Mouse (Mus musculus): ENCODE results near the gene Gm11127. TPM values are rescaled to one million over a fixed set of nuclear protein-coding genes. Genes with fewer than 3 reads are reported as not detected.

Gene Gm11127
- polyA plus RNA-seq, 1 experiment from 2014 or later = not detected

- 87% methylated on average over 4 of the region's 4 CpGs for WGBS
- Histone ChIP-seq H3K9me3 (ENCODE audit: control insufficient read depth, low read length) (peaks cover 4% of the 10 kb centered on the region; the same call in 1 of the 2 replicates), H3K27ac (ENCODE audit: low read depth, low read length) (no peak overlapping the region), H3K4me2 (no peak overlapping the region), H3K4me3 (ENCODE audit: low read depth, low read length) (no peak overlapping the region), H3K9ac (ENCODE audit: low read depth, low read length) (no peak overlapping the region), H3K27me3 (replicated peaks; ENCODE audit: control insufficient read depth, insufficient read depth, low read length) (no peaks in the 10 kb centered on the region), H3K4me1 (replicated peaks; ENCODE audit: control insufficient read depth, insufficient read depth, low read length) (peaks cover 20% of the 10 kb centered on the region), H3K36me3 (ENCODE audit: control insufficient read depth, insufficient read depth, low read length) (no peaks in the 10 kb centered on the region)
- DNase-seq (ENCODE audit: low spot score) (no peak), ATAC-seq (replicated peaks; ENCODE audit: low FRiP score) (no peak)
Measured at GRCm38 (mm10) chr17:36027663-36028062, 30.5 kb downstream of the Gm11127 start.

- H3K9ac ChIP-seq (ENCODE audit: low read depth, low read length) = no peak overlapping the region
- WGBS = 57% methylated on average over 4 of the region's 4 CpGs
- peaks cover 16% of the 10 kb centered on the region for H3K4me1 ChIP-seq (replicated peaks; ENCODE audit: control insufficient read depth, insufficient read depth, low read length)
- no peak overlapping the region for H3K27ac ChIP-seq (ENCODE audit: low read depth, low read length)
- no peak for DNase-seq (ENCODE audit: low spot score)
- ATAC-seq (replicated peaks; ENCODE audit: low FRiP score) = no peak
- H3K4me2 ChIP-seq = no peak overlapping the region
- peaks cover 7% of the 10 kb centered on the region; the same call in 1 of the 2 replicates for H3K9me3 ChIP-seq (ENCODE audit: control insufficient read depth, low read length)
- no peaks in the 10 kb centered on the region for H3K36me3 ChIP-seq (ENCODE audit: control insufficient read depth, insufficient read depth, low read length)
- H3K4me3 ChIP-seq (ENCODE audit: low read depth, low read length) = no peak overlapping the region
- no peaks in the 10 kb centered on the region for H3K27me3 ChIP-seq (replicated peaks; ENCODE audit: control insufficient read depth, insufficient read depth, low read length)
Measured at GRCm38 (mm10) chr17:36025901-36026300, 32.3 kb downstream of the Gm11127 start.

DNA sequence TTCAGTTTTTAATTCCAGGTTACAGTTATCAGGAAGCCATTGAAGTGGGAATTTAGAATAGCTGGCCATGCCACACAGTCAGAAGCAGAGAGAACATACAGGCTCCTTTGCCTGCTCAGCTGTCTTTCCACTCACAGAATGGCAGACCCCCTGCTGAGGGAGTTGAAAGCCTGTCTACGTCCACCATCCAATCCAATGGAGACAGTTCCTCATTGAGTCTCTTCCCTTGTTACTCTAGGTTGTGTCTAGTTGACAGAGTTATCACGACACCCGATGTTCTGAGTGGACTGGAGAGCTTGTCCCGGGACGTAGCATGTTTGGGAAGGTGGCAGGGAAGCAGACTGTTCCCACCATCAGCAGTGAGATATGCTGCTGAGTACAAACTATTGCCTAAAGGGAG lies 33.0 kb downstream of the Gm11127 start:
- Histone ChIP-seq H3K4me3 (ENCODE audit: low read depth, low read length) (no peak overlapping the region), H3K4me1 (replicated peaks; ENCODE audit: control insufficient read depth, insufficient read depth, low read length) (peaks cover 20% of the 10 kb centered on the region), H3K4me2 (no peak overlapping the region), H3K27ac (ENCODE audit: low read depth, low read length) (no peak overlapping the region), H3K27me3 (replicated peaks; ENCODE audit: control insufficient read depth, insufficient read depth, low read length) (no peaks in the 10 kb centered on the region), H3K9ac (ENCODE audit: low read depth, low read length) (no peak overlapping the region), H3K9me3 (ENCODE audit: control insufficient read depth, low read length) (peaks cover 9% of the 10 kb centered on the region), H3K36me3 (ENCODE audit: control insufficient read depth, insufficient read depth, low read length) (no peaks in the 10 kb centered on the region; the same call in 1 of the 2 replicates)
- WGBS = 73% methylated on average over 5 of the region's 5 CpGs
- ATAC-seq (replicated peaks; ENCODE audit: low FRiP score) (no peak), DNase-seq (ENCODE audit: low spot score) (no peak)

GRCm38 (mm10) chr17:36023710-36024654 lies 34.2 kb downstream of the Gm11127 start:
- Histone ChIP-seq H3K9ac (ENCODE audit: low read depth, low read length) (no peak overlapping the region), H3K27me3 (replicated peaks; ENCODE audit: control insufficient read depth, insufficient read depth, low read length) (no peaks in the 10 kb centered on the region), H3K36me3 (ENCODE audit: control insufficient read depth, insufficient read depth, low read length) (no peaks in the 10 kb centered on the region; the same call in 1 of the 2 replicates), H3K9me3 (ENCODE audit: control insufficient read depth, low read length) (peaks cover 9% of the 10 kb centered on the region), H3K27ac (ENCODE audit: low read depth, low read length) (0 out of 2 replicates have a peak overlapping the region, but pooled peaks have one; percentile 42), H3K4me1 (replicated peaks; ENCODE audit: control insufficient read depth, insufficient read depth, low read length) (peaks cover 20% of the 10 kb centered on the region), H3K4me3 (ENCODE audit: low read depth, low read length) (no peak overlapping the region), H3K4me2 (peak overlapping the region; percentile 26)
- ATAC-seq (replicated peaks; ENCODE audit: low FRiP score) = 0 out of 2 replicates have a peak, but pooled peaks have one; percentile 42
- DNase-seq (ENCODE audit: low spot score) = no peak
- 60% methylated on average over 9 of the region's 9 CpGs for WGBS

GRCm38 (mm10) chr17:36022922-36023321 lies 35.2 kb downstream of the Gm11127 start:
- H3K9ac ChIP-seq (ENCODE audit: low read depth, low read length) = no peak overlapping the region
- no peak for ATAC-seq (replicated peaks; ENCODE audit: low FRiP score)
- H3K4me3 ChIP-seq (ENCODE audit: low read depth, low read length) = no peak overlapping the region
- no peak overlapping the region for H3K27ac ChIP-seq (ENCODE audit: low read depth, low read length)
- 89% methylated on average over 6 of the region's 6 CpGs for WGBS
- H3K4me1 ChIP-seq (replicated peaks; ENCODE audit: control insufficient read depth, insufficient read depth, low read length) = peaks cover 20% of the 10 kb centered on the region
- no peak overlapping the region for H3K4me2 ChIP-seq
- no peaks in the 10 kb centered on the region for H3K27me3 ChIP-seq (replicated peaks; ENCODE audit: control insufficient read depth, insufficient read depth, low read length)
- H3K36me3 ChIP-seq (ENCODE audit: control insufficient read depth, insufficient read depth, low read length) = no peaks in the 10 kb centered on the region; the same call in 1 of the 2 replicates
- no peak for DNase-seq (ENCODE audit: low spot score)
- peaks cover 9% of the 10 kb centered on the region for H3K9me3 ChIP-seq (ENCODE audit: control insufficient read depth, low read length)

GRCm38 (mm10) chr17:36022098-36022497 lies 36.1 kb downstream of the Gm11127 start:
- Histone ChIP-seq H3K4me3 (ENCODE audit: low read depth, low read length) (no peak overlapping the region), H3K27ac (ENCODE audit: low read depth, low read length) (no peak overlapping the region), H3K9me3 (ENCODE audit: control insufficient read depth, low read length) (peaks cover 9% of the 10 kb centered on the region), H3K27me3 (replicated peaks; ENCODE audit: control insufficient read depth, insufficient read depth, low read length) (no peaks in the 10 kb centered on the region), H3K4me2 (no peak overlapping the region), H3K9ac (ENCODE audit: low read depth, low read length) (no peak overlapping the region), H3K36me3 (ENCODE audit: control insufficient read depth, insufficient read depth, low read length) (no peaks in the 10 kb centered on the region; the same call in 1 of the 2 replicates), H3K4me1 (replicated peaks; ENCODE audit: control insufficient read depth, insufficient read depth, low read length) (peaks cover 20% of the 10 kb centered on the region)
- 94% methylated on average over 9 of the region's 9 CpGs for WGBS
- DNase-seq (ENCODE audit: low spot score) (no peak), ATAC-seq (replicated peaks; ENCODE audit: low FRiP score) (no peak)

GRCm38 (mm10) chr17:36021309-36021708 lies 36.9 kb downstream of the Gm11127 start:
- peaks cover 6% of the 10 kb centered on the region for H3K9me3 ChIP-seq (ENCODE audit: control insufficient read depth, low read length)
- no peaks in the 10 kb centered on the region for H3K27me3 ChIP-seq (replicated peaks; ENCODE audit: control insufficient read depth, insufficient read depth, low read length)
- 86% methylated on average over 1 of the region's 1 CpGs for WGBS
- peak overlapping the region; percentile 84; the same call in 1 of the 2 replicates for H3K27ac ChIP-seq (ENCODE audit: low read depth, low read length)
- H3K4me3 ChIP-seq (ENCODE audit: low read depth, low read length) = peak overlapping the region; percentile 6; the same call in 1 of the 2 replicates
- peak; percentile 19; the same call in 1 of the 2 replicates for ATAC-seq (replicated peaks; ENCODE audit: low FRiP score)
- peak overlapping the region; percentile 64 for H3K4me2 ChIP-seq
- H3K36me3 ChIP-seq (ENCODE audit: control insufficient read depth, insufficient read depth, low read length) = peaks cover 2% of the 10 kb centered on the region; the same call in 1 of the 2 replicates
- no peak overlapping the region for H3K9ac ChIP-seq (ENCODE audit: low read depth, low read length)
- peaks cover 20% of the 10 kb centered on the region for H3K4me1 ChIP-seq (replicated peaks; ENCODE audit: control insufficient read depth, insufficient read depth, low read length)
- DNase-seq (ENCODE audit: low spot score) = no peak

GRCm38 (mm10) chr17:36020191-36021073 lies 37.7 kb downstream of the Gm11127 start, which contains the start of gene H2-T24:
H2-T24 (minus strand) TSS chr17:36020560.
- ATAC-seq (replicated peaks; ENCODE audit: low FRiP score) = peak; percentile 79
- no peaks in the 10 kb centered on the region for H3K27me3 ChIP-seq (replicated peaks; ENCODE audit: control insufficient read depth, insufficient read depth, low read length)
- H3K4me2 ChIP-seq = peak within 1 kb of the TSS; percentile 64
- peaks cover 5% of the 10 kb centered on the region; the same call in 1 of the 2 replicates for H3K9me3 ChIP-seq (ENCODE audit: control insufficient read depth, low read length)
- H3K36me3 ChIP-seq (ENCODE audit: control insufficient read depth, insufficient read depth, low read length) = peaks cover 2% of the 10 kb centered on the region; the same call in 1 of the 2 replicates
- peak within 1 kb of the TSS; percentile 37 for H3K9ac ChIP-seq (ENCODE audit: low read depth, low read length)
- peaks cover 18% of the 10 kb centered on the region for H3K4me1 ChIP-seq (replicated peaks; ENCODE audit: control insufficient read depth, insufficient read depth, low read length)
- peak; percentile 69 for DNase-seq (ENCODE audit: low spot score)
- peak within 1 kb of the TSS; percentile 84 for H3K27ac ChIP-seq (ENCODE audit: low read depth, low read length)
- peak within 1 kb of the TSS; percentile 36 for H3K4me3 ChIP-seq (ENCODE audit: low read depth, low read length)
- WGBS = 20% methylated on average over 15 of the region's 15 CpGs
